Mouse (Mus musculus): ENCODE measurements around the gene Ifitm3.

- TF ChIP-seq POLR2A (IDR thresholded peaks at IDR 0.05; ENCODE audit: borderline replicate concordance, low read depth, low read length) (no peak), CTCF (IDR thresholded peaks at IDR 0.05; ENCODE audit: low read depth, low read length) (no peak)
Measured at GRCm38 (mm10) chr7:141052016-141052415, 41.4 kb upstream of the Ifitm3 start.
